Mouse (Mus musculus): ENCODE data around the gene Atp12a. TPM values are rescaled to one million over a fixed set of nuclear protein-coding genes. Genes with fewer than 3 reads are reported as not detected.
A peak's percentile ranks its signal among the peaks of the same experiment; 100 is the strongest.

The Atp12a gene
- total RNA-seq, 1 experiment from 2014 or later: not detected

- ATAC-seq (replicated peaks in 1 of 2; ENCODE audit: insufficient read depth in 1 of 2, low FRiP score in 2 of 2, low TSS enrichment in 1 of 2, low read depth in 1 of 2, poor library complexity in 2 of 2, severe bottlenecking in 2 of 2): no peak
These were observed 424 bp downstream of the Atp12a start for GRCm38 (mm10) chr14:56365292-56365691.

GRCm38 (mm10) chr14:56366712-56367111, 1.8 kb downstream of the Atp12a start:
- no peak for ATAC-seq (replicated peaks in 1 of 2; ENCODE audit: insufficient read depth in 1 of 2, low FRiP score in 2 of 2, low TSS enrichment in 1 of 2, low read depth in 1 of 2, poor library complexity in 2 of 2, severe bottlenecking in 2 of 2)

GRCm38 (mm10) chr14:56368834-56369233, 4.0 kb downstream of the Atp12a start:
- peak in 1 of 2 experiments; percentile 39; a peak in 1 of 4 replicates for ATAC-seq (replicated peaks in 1 of 2; ENCODE audit: insufficient read depth in 1 of 2, low FRiP score in 2 of 2, low TSS enrichment in 1 of 2, low read depth in 1 of 2, poor library complexity in 2 of 2, severe bottlenecking in 2 of 2)

GRCm38 (mm10) chr14:56375731-56376130, 10.9 kb downstream of the Atp12a start:
- ATAC-seq (replicated peaks in 1 of 2; ENCODE audit: insufficient read depth in 1 of 2, low FRiP score in 2 of 2, low TSS enrichment in 1 of 2, low read depth in 1 of 2, poor library complexity in 2 of 2, severe bottlenecking in 2 of 2): peak; percentile 89 to 95

GRCm38 (mm10) chr14:56377745-56378144, 12.9 kb downstream of the Atp12a start:
- ATAC-seq (replicated peaks in 1 of 2; ENCODE audit: insufficient read depth in 1 of 2, low FRiP score in 2 of 2, low TSS enrichment in 1 of 2, low read depth in 1 of 2, poor library complexity in 2 of 2, severe bottlenecking in 2 of 2): no peak

GRCm38 (mm10) chr14:56379336-56379735, 14.5 kb downstream of the Atp12a start:
- no peak for ATAC-seq (replicated peaks in 1 of 2; ENCODE audit: insufficient read depth in 1 of 2, low FRiP score in 2 of 2, low TSS enrichment in 1 of 2, low read depth in 1 of 2, poor library complexity in 2 of 2, severe bottlenecking in 2 of 2)

GRCm38 (mm10) chr14:56382366-56382765, 17.5 kb downstream of the Atp12a start:
- no peak for ATAC-seq (replicated peaks in 1 of 2; ENCODE audit: insufficient read depth in 1 of 2, low FRiP score in 2 of 2, low TSS enrichment in 1 of 2, low read depth in 1 of 2, poor library complexity in 2 of 2, severe bottlenecking in 2 of 2)

GRCm38 (mm10) chr14:56390247-56390646, 25.4 kb downstream of the Atp12a start:
- ATAC-seq (replicated peaks in 1 of 2; ENCODE audit: insufficient read depth in 1 of 2, low FRiP score in 2 of 2, low TSS enrichment in 1 of 2, low read depth in 1 of 2, poor library complexity in 2 of 2, severe bottlenecking in 2 of 2): no peak

- ATAC-seq (replicated peaks in 1 of 2; ENCODE audit: insufficient read depth in 1 of 2, low FRiP score in 2 of 2, low TSS enrichment in 1 of 2, low read depth in 1 of 2, poor library complexity in 2 of 2, severe bottlenecking in 2 of 2): no peak
These were observed 28.9 kb downstream of the Atp12a start for GRCm38 (mm10) chr14:56393704-56394312.

- ATAC-seq (replicated peaks in 1 of 2; ENCODE audit: insufficient read depth in 1 of 2, low FRiP score in 2 of 2, low TSS enrichment in 1 of 2, low read depth in 1 of 2, poor library complexity in 2 of 2, severe bottlenecking in 2 of 2): peak; percentile 36 to 59; a peak in 2 of 4 replicates
These were observed 33.1 kb downstream of the Atp12a start for GRCm38 (mm10) chr14:56398001-56398400.

GRCm38 (mm10) chr14:56402311-56403071, 37.6 kb downstream of the Atp12a start, which contains the start of gene Rnf17:
Gene Rnf17 (plus strand): TSS chr14:56402581.
- peak in 1 of 2 experiments; percentile 29; a peak in 1 of 4 replicates for ATAC-seq (replicated peaks in 1 of 2; ENCODE audit: insufficient read depth in 1 of 2, low FRiP score in 2 of 2, low TSS enrichment in 1 of 2, low read depth in 1 of 2, poor library complexity in 2 of 2, severe bottlenecking in 2 of 2)

GRCm38 (mm10) chr14:56403072-56403375, 38.2 kb downstream of the Atp12a start:
- no peak for ATAC-seq (replicated peaks in 1 of 2; ENCODE audit: insufficient read depth in 1 of 2, low FRiP score in 2 of 2, low TSS enrichment in 1 of 2, low read depth in 1 of 2, poor library complexity in 2 of 2, severe bottlenecking in 2 of 2)

Other genes starting within 250 kb of the Atp12a start
- not detected in 2 replicates for gene Gzme, start 244.4 kb upstream of the Atp12a start, total RNA-seq (2017)
- gene Gzmd, start 232.5 kb upstream of the Atp12a start, total RNA-seq (2017): not detected in 2 replicates
- gene Gzmg, start 205.5 kb upstream of the Atp12a start, total RNA-seq (2017): not detected in 2 replicates
- not detected in 2 replicates for gene Gzmn, start 190.5 kb upstream of the Atp12a start, total RNA-seq (2017)
- gene Gzmf, start 153.7 kb upstream of the Atp12a start, total RNA-seq (2017): not detected in 2 replicates
- 0.63 TPM in 1 of 2 replicates, not detected in the other for gene Gzmc, start 130.4 kb upstream of the Atp12a start, total RNA-seq (2017)
- 0.99 and 1.3 TPM in 2 replicates for gene Gzmb, start 102.8 kb upstream of the Atp12a start, total RNA-seq (2017)
- 3.7 and 5.3 TPM in 2 replicates for gene Rnf17, start 37.5 kb downstream of the Atp12a start, total RNA-seq (2017)
- gene Cenpj, start 210.4 kb downstream of the Atp12a start, total RNA-seq (2017): 30.7 and 38.0 TPM in 2 replicates
- 10.6 and 24.4 TPM in 2 replicates for gene Parp4, start 210.6 kb downstream of the Atp12a start, total RNA-seq (2017)

All from hematopoietic stem cell, adult 5-6 weeks (primary cell).